Mouse (Mus musculus): Measurements from ENCODE around the gene Mmp20. TPM values are rescaled to one million over a fixed set of nuclear protein-coding genes. Genes with fewer than 3 reads are reported as not detected.

Gene Mmp20
- polyA plus RNA-seq (2016; fragmentation: Nextera tagmentation; extraction: Ambion mirVana), result not detected in 2 replicates

GRCm38 (mm10) chr9:7627931-7628330 is at the start of gene Mmp20:
Gene Mmp20, plus strand, starts transcription at chr9:7628231.
- no peaks in the 10 kb centered on the region for H3K4me1 ChIP-seq
- H3K27me3 ChIP-seq (ENCODE audit: low read depth, poor library complexity, severe bottlenecking), result no peaks in the 10 kb centered on the region
- H3K9me3 ChIP-seq (replicated peaks), result no peaks in the 10 kb centered on the region
- no peak within 1 kb of the TSS for H3K4me3 ChIP-seq
- H3K36me3 ChIP-seq, result no peaks in the 10 kb centered on the region
- no peak within 1 kb of the TSS for H3K27ac ChIP-seq
- DNase-seq (ENCODE audit: low spot score), result no peak

- WGBS, result 70% methylated on average over 8 of the region's 8 CpGs
- H3K9me3 ChIP-seq (replicated peaks), result no peaks in the 10 kb centered on the region
- H3K27me3 ChIP-seq (ENCODE audit: low read depth, poor library complexity, severe bottlenecking), result no peaks in the 10 kb centered on the region
- DNase-seq (ENCODE audit: low spot score), result no peak
- H3K36me3 ChIP-seq, result no peaks in the 10 kb centered on the region
- H3K27ac ChIP-seq, result no peak overlapping the region
- H3K4me3 ChIP-seq, result no peak overlapping the region
- no peaks in the 10 kb centered on the region for H3K4me1 ChIP-seq
Measured at GRCm38 (mm10) chr9:7590063-7590462, 38.0 kb upstream of the Mmp20 start.

- no peak overlapping the region for H3K27ac ChIP-seq
- no peak for DNase-seq (ENCODE audit: low spot score)
- no peaks in the 10 kb centered on the region for H3K36me3 ChIP-seq
- H3K9me3 ChIP-seq (replicated peaks), result no peaks in the 10 kb centered on the region
- H3K27me3 ChIP-seq (ENCODE audit: low read depth, poor library complexity, severe bottlenecking), result no peaks in the 10 kb centered on the region
- no peaks in the 10 kb centered on the region for H3K4me1 ChIP-seq
- WGBS, result 92% methylated on average over 3 of the region's 3 CpGs
- no peak overlapping the region for H3K4me3 ChIP-seq
Measured at GRCm38 (mm10) chr9:7593272-7593812, 34.7 kb upstream of the Mmp20 start.

- Histone ChIP-seq H3K4me1 (no peaks in the 10 kb centered on the region), H3K36me3 (no peaks in the 10 kb centered on the region), H3K27ac (no peak overlapping the region), H3K4me3 (peak overlapping the region; percentile 11; the same call in 1 of the 2 replicates), H3K9me3 (replicated peaks) (no peaks in the 10 kb centered on the region), H3K27me3 (ENCODE audit: low read depth, poor library complexity, severe bottlenecking) (no peaks in the 10 kb centered on the region)
- 27% methylated on average over 6 of the region's 6 CpGs for WGBS
- peak; percentile 76 for DNase-seq (ENCODE audit: low spot score)
Measured at GRCm38 (mm10) chr9:7594816-7595540, 33.1 kb upstream of the Mmp20 start.

GRCm38 (mm10) chr9:7602982-7603742 is 24.9 kb upstream of the Mmp20 start:
- H3K27ac ChIP-seq, result no peak overlapping the region
- no peaks in the 10 kb centered on the region for H3K27me3 ChIP-seq (ENCODE audit: low read depth, poor library complexity, severe bottlenecking)
- 6% methylated on average over 3 of the region's 3 CpGs for WGBS
- no peak overlapping the region for H3K4me3 ChIP-seq
- no peaks in the 10 kb centered on the region for H3K4me1 ChIP-seq
- no peaks in the 10 kb centered on the region for H3K36me3 ChIP-seq
- peak; percentile 77 for DNase-seq (ENCODE audit: low spot score)
- no peaks in the 10 kb centered on the region for H3K9me3 ChIP-seq (replicated peaks)

DNA sequence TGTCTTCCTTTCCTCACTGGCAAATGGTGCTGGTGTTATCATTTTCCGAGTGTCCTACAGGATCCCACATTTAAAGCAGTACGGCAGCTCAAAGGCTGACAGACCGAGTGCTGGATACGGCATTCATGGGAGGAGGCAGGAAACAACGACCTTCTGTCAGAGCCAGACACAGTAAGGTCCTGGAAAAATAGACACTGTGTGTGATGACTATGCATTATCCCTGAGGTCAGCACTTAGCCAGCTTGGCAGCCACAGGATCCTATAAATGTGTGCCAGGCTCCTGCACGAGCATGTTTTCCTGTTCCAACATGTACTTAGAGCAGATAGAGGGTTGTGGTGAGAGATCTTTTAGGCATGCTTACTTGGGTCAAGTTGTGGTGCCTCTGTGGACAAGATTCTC is 24.0 kb upstream of the Mmp20 start:
- Histone ChIP-seq H3K4me1 (no peaks in the 10 kb centered on the region), H3K27me3 (ENCODE audit: low read depth, poor library complexity, severe bottlenecking) (no peaks in the 10 kb centered on the region), H3K9me3 (replicated peaks) (no peaks in the 10 kb centered on the region), H3K27ac (no peak overlapping the region), H3K4me3 (no peak overlapping the region), H3K36me3 (no peaks in the 10 kb centered on the region)
- no peak for DNase-seq (ENCODE audit: low spot score)
- 85% methylated on average over 6 of the region's 6 CpGs for WGBS

DNA sequence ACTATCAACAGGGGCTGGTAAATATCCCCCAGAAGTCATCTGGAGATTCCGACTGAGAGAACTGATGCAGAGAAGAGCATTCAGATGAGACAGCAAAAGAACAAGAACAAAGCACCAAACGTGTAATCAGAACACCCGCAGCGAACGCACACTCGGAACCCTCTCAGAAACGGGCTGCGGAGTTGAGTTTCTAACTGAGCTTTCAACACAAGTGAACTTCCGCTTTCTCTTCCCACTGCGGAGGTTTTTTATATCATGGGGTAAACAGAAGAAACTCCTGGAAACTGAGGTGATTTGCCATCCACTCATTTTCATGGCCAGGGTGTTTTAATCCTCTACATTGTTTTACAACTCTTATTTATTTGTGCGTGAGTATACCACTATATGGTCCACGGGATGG is 22.4 kb upstream of the Mmp20 start:
- no peaks in the 10 kb centered on the region for H3K9me3 ChIP-seq (replicated peaks)
- H3K4me1 ChIP-seq, result no peaks in the 10 kb centered on the region
- DNase-seq (ENCODE audit: low spot score), result no peak
- no peaks in the 10 kb centered on the region for H3K27me3 ChIP-seq (ENCODE audit: low read depth, poor library complexity, severe bottlenecking)
- no peak overlapping the region for H3K27ac ChIP-seq
- WGBS, result 90% methylated on average over 12 of the region's 12 CpGs
- H3K36me3 ChIP-seq, result no peaks in the 10 kb centered on the region
- no peak overlapping the region for H3K4me3 ChIP-seq

DNA sequence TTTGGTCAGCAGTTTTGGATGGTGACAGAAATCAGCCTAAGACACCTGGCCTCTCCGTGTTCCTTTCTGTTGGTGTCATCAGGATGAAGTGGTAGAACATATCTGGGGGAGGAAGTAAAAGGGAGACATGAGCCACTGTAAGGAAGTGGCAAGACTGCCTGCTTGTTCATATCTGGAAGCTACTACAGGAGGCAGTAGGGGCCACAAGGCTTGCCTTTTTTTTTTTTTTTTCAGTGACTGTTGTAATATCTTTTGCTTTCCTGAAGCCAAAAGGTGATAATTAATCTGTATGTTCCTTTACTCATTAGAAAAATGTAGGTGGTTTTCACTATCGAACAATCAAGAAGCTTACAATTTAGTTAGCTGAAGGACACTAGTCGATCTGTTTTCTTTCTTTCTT is 5.4 kb upstream of the Mmp20 start:
- Histone ChIP-seq H3K27me3 (ENCODE audit: low read depth, poor library complexity, severe bottlenecking) (no peaks in the 10 kb centered on the region), H3K9me3 (replicated peaks) (no peaks in the 10 kb centered on the region), H3K36me3 (no peaks in the 10 kb centered on the region), H3K27ac (no peak overlapping the region), H3K4me1 (no peaks in the 10 kb centered on the region), H3K4me3 (no peak overlapping the region)
- DNase-seq (ENCODE audit: low spot score), result no peak
- WGBS, result 82% methylated on average over 3 of the region's 3 CpGs

DNA sequence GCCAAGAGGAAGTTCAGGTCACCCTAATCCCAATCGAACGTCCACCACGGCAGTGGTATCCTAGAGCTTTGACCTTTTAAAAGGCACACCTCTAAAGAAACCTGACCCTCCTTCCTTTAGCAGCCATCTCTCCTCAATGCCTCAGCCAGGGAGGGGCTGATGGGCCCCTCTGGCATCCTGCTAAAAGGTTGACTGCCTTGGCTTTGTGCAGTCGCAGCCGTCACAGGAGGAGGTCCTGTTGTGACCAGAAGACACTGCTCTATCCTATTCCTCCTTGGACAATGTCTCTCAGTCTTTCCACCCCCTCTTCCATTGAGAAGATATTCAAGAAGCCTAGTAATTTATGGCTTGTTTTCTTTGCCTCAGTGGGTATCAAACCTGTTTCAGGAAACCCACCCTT is 5.9 kb downstream of the Mmp20 start:
- WGBS, result 28% methylated on average over 5 of the region's 5 CpGs
- no peaks in the 10 kb centered on the region for H3K36me3 ChIP-seq
- no peak overlapping the region for H3K4me3 ChIP-seq
- H3K9me3 ChIP-seq (replicated peaks), result no peaks in the 10 kb centered on the region
- no peak for DNase-seq (ENCODE audit: low spot score)
- no peaks in the 10 kb centered on the region for H3K4me1 ChIP-seq
- no peak overlapping the region for H3K27ac ChIP-seq
- H3K27me3 ChIP-seq (ENCODE audit: low read depth, poor library complexity, severe bottlenecking), result no peaks in the 10 kb centered on the region

DNA sequence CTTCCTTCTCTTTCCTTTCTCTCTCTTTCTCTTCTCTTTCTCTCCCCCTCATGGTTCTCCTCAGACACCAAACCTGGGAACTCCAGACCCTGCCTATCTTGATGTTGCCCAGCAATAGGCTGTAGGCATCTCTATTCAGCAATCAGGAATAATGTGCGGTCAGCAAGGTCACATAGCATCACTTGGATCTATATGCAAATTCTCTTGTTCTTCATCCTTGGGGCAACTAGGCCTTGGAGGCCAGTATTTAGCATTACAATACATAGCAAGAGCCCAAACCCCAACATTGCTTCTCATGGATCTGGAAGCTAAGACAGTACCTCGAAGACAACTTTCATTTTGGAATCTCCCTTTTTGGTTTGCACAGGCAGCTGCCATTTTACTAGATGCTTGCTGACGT is 19.9 kb downstream of the Mmp20 start:
- H3K4me3 ChIP-seq, result no peak overlapping the region
- H3K36me3 ChIP-seq, result no peaks in the 10 kb centered on the region
- H3K9me3 ChIP-seq (replicated peaks), result no peaks in the 10 kb centered on the region
- no peaks in the 10 kb centered on the region for H3K27me3 ChIP-seq (ENCODE audit: low read depth, poor library complexity, severe bottlenecking)
- DNase-seq (ENCODE audit: low spot score), result no peak
- H3K27ac ChIP-seq, result no peak overlapping the region
- H3K4me1 ChIP-seq, result no peaks in the 10 kb centered on the region
- 90% methylated on average over 3 of the region's 3 CpGs for WGBS

GRCm38 (mm10) chr9:7650397-7651180 is 22.6 kb downstream of the Mmp20 start:
- Histone ChIP-seq H3K27me3 (ENCODE audit: low read depth, poor library complexity, severe bottlenecking) (no peaks in the 10 kb centered on the region), H3K9me3 (replicated peaks) (no peaks in the 10 kb centered on the region), H3K4me1 (no peaks in the 10 kb centered on the region), H3K27ac (no peak overlapping the region), H3K36me3 (no peaks in the 10 kb centered on the region), H3K4me3 (no peak overlapping the region)
- 82% methylated on average over 5 of the region's 5 CpGs for WGBS
- no peak for DNase-seq (ENCODE audit: low spot score)

- Histone ChIP-seq H3K4me1 (no peaks in the 10 kb centered on the region), H3K36me3 (no peaks in the 10 kb centered on the region), H3K27ac (no peak overlapping the region), H3K27me3 (ENCODE audit: low read depth, poor library complexity, severe bottlenecking) (no peaks in the 10 kb centered on the region), H3K4me3 (no peak overlapping the region), H3K9me3 (replicated peaks) (no peaks in the 10 kb centered on the region)
- WGBS, result 92% methylated on average over 5 of the region's 5 CpGs
- no peak for DNase-seq (ENCODE audit: low spot score)
Measured at GRCm38 (mm10) chr9:7652351-7653085, 24.5 kb downstream of the Mmp20 start.
